Mouse (Mus musculus) MEL-GATA-1-ER (cell line): Measurements from ENCODE around the gene Adam10.

Source experiments
- DNase-seq: peaks from one replicate; pipeline ENCODE4 v3.0.0-alpha.2; 2012; ENCODE audit warnings: low read depth; ENCODE audit errors: extremely low read depth

Gene Adam10

GRCm38 (mm10) chr9:70760974-70761373 lies 82.2 kb downstream of the Adam10 start:
- no peak for DNase-seq

GRCm38 (mm10) chr9:70775517-70775916 lies 96.7 kb downstream of the Adam10 start:
- no peak for DNase-seq

DNA sequence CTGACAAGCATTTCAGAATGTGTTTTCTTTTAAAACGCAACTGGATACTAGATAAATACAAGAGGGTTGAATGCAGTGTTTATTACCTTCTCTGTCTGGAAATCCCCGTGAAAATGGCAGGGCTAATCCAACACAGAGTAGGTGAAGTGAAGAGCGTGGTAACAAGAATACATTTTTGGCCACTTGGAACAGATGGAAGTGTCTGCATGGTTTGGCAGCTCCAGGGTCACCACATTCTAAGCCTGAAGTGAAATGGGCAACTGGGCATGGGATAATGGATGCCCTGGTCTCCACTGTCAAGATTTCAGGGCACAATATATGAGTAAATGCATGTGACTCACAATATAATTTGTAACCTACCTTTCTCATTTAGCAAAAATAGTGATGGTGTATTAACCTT lies 103.4 kb downstream of the Adam10 start:
- no peak for DNase-seq

- no peak for DNase-seq
These were observed 109.9 kb downstream of the Adam10 start for GRCm38 (mm10) chr9:70788705-70789104.

- DNase-seq = no peak
These were observed 111.8 kb downstream of the Adam10 start for GRCm38 (mm10) chr9:70790621-70791020.

- no peak for DNase-seq
These were observed 116.0 kb downstream of the Adam10 start for GRCm38 (mm10) chr9:70794643-70795438.

DNA sequence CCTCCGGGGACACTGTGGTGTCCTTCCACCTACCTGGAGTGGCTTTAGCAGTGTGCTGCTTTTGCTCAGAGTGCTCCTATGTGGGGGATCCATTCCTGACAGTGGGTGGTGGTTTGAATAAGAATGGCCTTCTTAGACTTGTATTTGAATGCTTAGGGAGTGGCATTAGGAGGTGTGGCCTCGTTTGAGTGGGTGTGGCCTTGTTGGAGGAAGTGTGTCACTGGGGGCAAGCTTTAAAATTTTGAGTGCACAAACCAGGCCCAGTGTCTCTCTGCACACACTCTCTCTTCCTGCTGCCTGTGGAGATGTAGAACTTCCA lies 116.6 kb downstream of the Adam10 start:
- DNase-seq = no peak

- no peak for DNase-seq
These were observed 122.0 kb downstream of the Adam10 start for GRCm38 (mm10) chr9:70800588-70801315.

DNA sequence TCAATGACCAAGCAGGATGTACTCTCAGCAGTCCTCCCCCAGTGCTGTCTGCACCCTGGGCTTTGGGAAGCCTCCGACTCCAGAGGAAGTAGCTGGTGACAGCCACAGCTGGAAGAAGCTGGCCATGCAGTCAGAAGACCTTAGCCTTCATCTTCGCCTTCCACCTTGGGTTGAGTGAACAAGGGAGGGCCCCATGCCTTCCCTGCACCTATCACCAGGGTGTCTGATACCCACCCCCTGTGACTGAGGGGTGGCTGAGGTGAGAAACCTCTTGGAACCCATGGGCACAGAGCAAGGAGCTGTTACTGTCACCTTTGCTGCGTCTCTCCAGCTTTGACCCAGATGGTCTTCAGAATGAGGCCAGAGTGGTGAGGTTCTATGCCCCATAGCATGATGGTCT lies 123.0 kb downstream of the Adam10 start:
- no peak for DNase-seq

GRCm38 (mm10) chr9:70802816-70803215 lies 124.0 kb downstream of the Adam10 start:
- DNase-seq = no peak

DNA sequence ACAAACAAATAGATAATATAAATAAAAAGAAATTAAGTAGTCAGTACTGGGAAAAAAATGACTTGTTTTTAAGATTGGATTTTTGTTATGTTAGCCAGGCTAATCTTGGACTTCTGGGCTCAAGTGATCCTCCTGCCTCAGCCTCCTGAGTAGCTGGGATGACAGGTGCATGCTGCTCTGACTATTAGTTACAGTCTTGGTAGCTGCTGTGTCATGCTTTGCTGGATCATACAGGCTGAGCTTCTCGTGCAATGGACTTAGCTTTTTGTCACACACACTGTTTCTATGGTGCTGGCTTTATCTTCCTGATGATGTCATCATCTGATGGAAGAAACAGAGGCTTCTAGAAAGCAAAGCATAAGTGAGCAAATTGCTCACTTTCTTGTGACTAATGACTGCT lies 127.3 kb downstream of the Adam10 start:
- DNase-seq = no peak

DNA sequence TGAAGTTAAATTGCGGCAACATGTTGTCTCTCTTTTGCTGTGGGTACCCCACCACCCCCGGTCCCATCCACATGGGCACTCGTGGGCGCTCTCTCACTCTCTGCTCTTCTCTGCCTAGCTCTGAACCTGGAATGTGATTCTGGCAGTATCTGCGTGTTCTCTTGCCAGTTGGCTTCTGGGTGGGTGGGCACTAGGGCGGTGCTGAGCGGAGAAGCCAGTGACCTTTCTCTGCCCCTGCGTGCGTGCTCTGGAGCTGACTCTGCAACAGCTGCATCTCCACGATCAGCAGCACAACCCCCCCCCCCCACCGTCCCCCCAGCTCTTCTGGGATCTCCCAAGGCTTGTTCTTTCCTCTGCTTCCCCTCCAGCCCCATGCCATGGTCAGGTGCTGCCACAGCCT lies 128.9 kb downstream of the Adam10 start:
- DNase-seq = no peak

DNA sequence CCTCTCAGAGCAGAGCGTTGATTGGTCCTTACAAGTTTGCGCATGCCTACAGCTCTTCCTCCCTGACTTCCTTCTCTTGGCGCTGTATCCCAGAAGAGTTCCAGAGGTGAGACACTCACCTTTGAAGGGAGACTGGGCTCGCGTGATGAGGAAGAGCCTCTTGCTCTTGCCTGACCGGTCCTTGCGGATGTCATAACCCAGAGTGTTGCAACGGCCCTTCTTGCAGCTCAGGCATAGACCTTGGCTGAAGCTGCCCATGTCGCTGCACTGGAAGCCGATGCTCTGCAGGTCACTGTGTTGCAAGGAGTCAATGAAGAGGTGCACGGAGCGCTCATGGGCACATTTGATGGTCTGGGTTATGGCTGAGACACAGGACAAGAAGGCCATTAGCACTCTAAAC lies 133.8 kb downstream of the Adam10 start:
- DNase-seq = no peak

DNA sequence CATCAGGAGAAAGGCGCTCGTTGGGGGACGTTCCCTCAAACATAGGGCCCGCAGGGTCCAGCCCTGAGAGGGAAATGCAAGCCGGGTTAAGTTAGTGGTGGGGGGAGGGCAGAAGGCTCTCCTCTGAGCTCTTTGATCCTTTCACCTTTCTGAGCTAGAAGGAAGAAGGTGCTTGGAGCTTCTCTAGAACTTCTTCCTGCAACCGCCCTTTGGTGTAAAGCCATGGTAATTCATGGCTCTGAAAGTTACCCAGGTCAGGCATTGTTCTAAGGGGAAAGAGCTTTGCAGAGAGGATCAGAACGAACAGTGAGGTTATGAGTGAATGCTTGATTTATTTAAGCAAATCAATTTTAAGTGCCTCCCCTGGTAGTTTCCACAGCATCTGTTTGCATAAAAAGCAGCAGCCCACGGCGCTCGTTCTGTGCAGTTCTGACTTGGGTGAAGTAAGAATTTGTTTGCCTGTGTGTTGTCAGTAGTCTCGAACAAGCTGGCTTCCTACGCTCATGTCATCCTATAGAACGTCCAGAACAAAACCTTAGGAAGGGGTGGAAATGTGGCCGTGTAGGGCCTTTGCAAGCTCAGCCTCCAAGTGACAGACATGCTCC lies 138.0 kb downstream of the Adam10 start:
- no peak for DNase-seq

DNA sequence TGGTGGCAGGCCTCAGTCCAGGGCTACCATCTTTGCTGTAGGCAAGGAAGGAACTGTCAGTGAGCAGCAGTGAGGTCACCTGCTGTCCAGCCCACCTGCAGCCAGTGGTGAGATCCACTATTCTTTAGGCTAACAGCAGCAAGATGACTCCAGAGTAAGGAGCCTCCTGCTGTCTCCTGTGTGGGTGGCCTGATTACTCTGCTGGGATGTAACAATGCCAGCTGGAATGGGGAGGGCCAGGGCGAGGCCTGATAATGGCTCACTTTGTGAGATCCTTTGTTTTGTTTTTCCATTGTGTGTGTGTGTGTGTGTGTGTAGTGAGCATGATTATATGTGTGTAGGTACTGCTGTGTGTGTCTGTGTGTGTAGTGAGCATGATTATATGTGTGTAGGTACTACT lies 138.6 kb downstream of the Adam10 start:
- no peak for DNase-seq

GRCm38 (mm10) chr9:70818739-70819138 lies 139.9 kb downstream of the Adam10 start:
- no peak for DNase-seq

GRCm38 (mm10) chr9:70824103-70824502 lies 145.3 kb downstream of the Adam10 start:
- DNase-seq = no peak

GRCm38 (mm10) chr9:70827911-70828310 lies 149.1 kb downstream of the Adam10 start:
- no peak for DNase-seq
